Mouse (Mus musculus) central nervous system, embryonic 14 days (tissue): ENCODE measurements around the gene Zc4h2. TPM values are rescaled to one million over a fixed set of nuclear protein-coding genes. Genes with fewer than 3 reads are reported as not detected.

Experiments used
- polyA plus RNA-seq: library from polyadenylated mRNA; depleted of rRNA; stranded (reverse); fragments of >200 nt; gene quantifications from 2 replicates; pipeline ENCODE4 v1.2.3, GENCODE M21; 2012; rRNA removed

Gene Zc4h2
- polyA plus RNA-seq = 49.5 and 59.6 TPM in 2 replicates

DNA sequence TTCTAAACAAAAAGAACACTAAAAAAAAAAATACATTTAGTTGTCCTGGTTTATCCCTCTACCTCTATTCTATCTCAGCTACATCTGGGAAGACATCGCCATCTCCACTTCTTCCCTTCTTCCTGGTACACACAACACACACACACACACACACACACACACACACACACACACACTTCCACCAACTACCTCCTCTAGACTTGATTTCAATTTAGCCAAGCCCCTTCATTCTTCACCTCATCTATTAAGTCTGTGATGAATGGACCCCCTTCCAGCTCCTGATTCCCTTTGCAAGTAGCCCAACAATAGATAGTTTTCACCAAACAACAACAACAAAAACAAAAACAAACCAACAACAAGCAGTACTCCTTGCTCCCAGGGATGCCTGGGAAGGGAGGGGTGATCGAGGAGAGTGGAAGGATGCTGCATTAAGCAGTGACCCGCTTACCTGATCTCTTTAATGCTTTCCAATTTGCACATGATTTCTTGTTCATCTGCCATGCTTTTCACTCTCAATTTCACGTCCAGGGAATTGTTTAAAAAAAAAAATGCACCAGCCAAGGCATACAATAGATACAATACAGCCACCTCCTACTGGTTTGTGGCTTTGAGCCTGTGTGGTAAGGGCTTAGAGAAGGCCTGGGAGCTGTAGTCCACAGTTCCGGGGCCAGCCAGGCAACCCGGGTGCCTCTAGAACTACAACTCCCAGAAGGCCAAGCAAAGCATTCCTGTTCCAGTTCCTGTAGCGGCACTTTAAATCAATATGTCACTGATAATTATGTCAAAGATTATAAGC lies at the start of gene Zc4h2:
Zc4h2 (minus strand) TSS at position 706 of the 796 bp plus-strand sequence.

Other genes starting within 250 kb of the Zc4h2 start
- 8.7 and 8.8 TPM in 2 replicates for gene Amer1, start 213.6 kb downstream of the Zc4h2 start, polyA plus RNA-seq
- gene Asb12, start 100.5 kb downstream of the Zc4h2 start, polyA plus RNA-seq = 0.14 and 0.39 TPM in 2 replicates
- not detected in 2 replicates for gene Pfn5, start 100.4 kb downstream of the Zc4h2 start, polyA plus RNA-seq
- gene Zc3h12b, start 53.2 kb upstream of the Zc4h2 start, polyA plus RNA-seq = 2.0 and 2.4 TPM in 2 replicates